Mouse (Mus musculus) forebrain, postnatal 0 days (tissue): ENCODE measurements around the gene Lhx6. TPM values are rescaled to one million over a fixed set of nuclear protein-coding genes. Genes with fewer than 3 reads are reported as not detected.

Source experiments
- ATAC-seq: fragments of 200-750 bp; cut with Nextera tagmentation; 2 replicates; pipeline ENCODE4 v1.8.0; 2017; ENCODE audit warnings: mild to moderate bottlenecking, moderate library complexity
- DNase-seq: peaks from one replicate; pipeline ENCODE4 v3.0.0-alpha.2; 2015
- H3K27ac ChIP-seq: fragments of 300-500 bp; sonication (generic); 2 replicates; pipeline ENCODE4 v1.5.1; 2014; ENCODE audit warnings: low read depth, mild to moderate bottlenecking, antibody characterized with exemption, low read length, moderate library complexity, mixed read lengths
- H3K27me3 ChIP-seq: fragments of 300-500 bp; sonication (generic); 2 replicates; pipeline ENCODE4 v1.6.1; 2014; ENCODE audit warnings: mild to moderate bottlenecking, low read length, mixed read lengths; ENCODE audit not compliant: insufficient read depth
- H3K36me3 ChIP-seq: fragments of 300-500 bp; sonication (generic); 2 replicates; pipeline ENCODE4 v1.6.1; 2014; ENCODE audit warnings: mild to moderate bottlenecking, moderate library complexity; ENCODE audit not compliant: insufficient read depth
- H3K4me1 ChIP-seq: fragments of 300-500 bp; sonication (generic); 2 replicates; pipeline ENCODE4 v1.6.1; 2014; ENCODE audit warnings: antibody characterized with exemption; ENCODE audit not compliant: insufficient read depth
- H3K4me2 ChIP-seq: fragments of 300-500 bp; sonication (generic); 2 replicates; pipeline ENCODE4 v1.6.1; 2014; ENCODE audit warnings: low read depth, mild to moderate bottlenecking, moderate library complexity
- H3K4me3 ChIP-seq: fragments of 300-500 bp; sonication (generic); 2 replicates; pipeline ENCODE4 v1.5.1; 2014; ENCODE audit warnings: low read depth, low read length, mixed read lengths
- H3K9ac ChIP-seq: fragments of 300-500 bp; sonication (generic); 2 replicates; pipeline ENCODE4 v1.6.1; 2014; ENCODE audit warnings: mild to moderate bottlenecking
- H3K9me3 ChIP-seq: fragments of 300-500 bp; sonication (generic); 2 replicates; pipeline ENCODE4 v1.6.1; 2016; ENCODE audit warnings: low read length
- CTCF ChIP-seq: sonication (generic); IDR thresholded peaks from 2 replicates; pipeline ENCODE4 v1.5.1; 2016; ENCODE audit warnings: antibody characterized with exemption, control low read depth, low read depth
- WGBS: fragments of 180-500 bp; shearing (Covaris S2); extraction: QIAGEN DNeasy Blood & Tissue Kit; methylation state at CpG from one replicate; pipeline ENCODE4 v1.1.7; 2014; 5-methylcytosine and 5-hydroxymethylcytosine counted together
- polyA plus RNA-seq: library from polyadenylated mRNA; unstranded; fragments of >200 nt; fragmentation: Nextera tagmentation; extraction: Ambion mirVana; gene quantifications from 2 replicates; pipeline ENCODE4 v1.2.1, GENCODE M21; 2015
- total RNA-seq: library from RNA; depleted of rRNA; stranded (reverse); fragments of >200 nt; gene quantifications from 2 replicates; pipeline ENCODE4 v1.2.3, GENCODE M21; 2014

Lhx6 gene
- total and polyA plus RNA-seq, 2 experiments from 2014 or later, result 31.0 to 83.5 TPM

GRCm38 (mm10) chr2:36061409-36061808 is 43.8 kb downstream of the Lhx6 start:
- Histone ChIP-seq H3K9me3 (no peaks in the 10 kb centered on the region), H3K4me1 (no peaks in the 10 kb centered on the region), H3K27ac (no peak overlapping the region), H3K4me2 (no peak overlapping the region), H3K36me3 (no peaks in the 10 kb centered on the region), H3K27me3 (no peaks in the 10 kb centered on the region), H3K9ac (no peak overlapping the region), H3K4me3 (no peak overlapping the region)
- 75% methylated on average over 5 of the region's 5 CpGs for WGBS
- no peak for DNase-seq
- TF ChIP-seq CTCF, result no peak
- ATAC-seq, result no peak

- no peaks in the 10 kb centered on the region for H3K4me1 ChIP-seq
- WGBS, result 47% methylated on average over 3 of the region's 3 CpGs
- H3K9ac ChIP-seq, result no peak overlapping the region
- no peaks in the 10 kb centered on the region for H3K36me3 ChIP-seq
- H3K9me3 ChIP-seq, result no peaks in the 10 kb centered on the region
- ATAC-seq, result no peak
- no peak overlapping the region for H3K4me3 ChIP-seq
- DNase-seq, result no peak
- no peak overlapping the region for H3K27ac ChIP-seq
- no peaks in the 10 kb centered on the region for H3K27me3 ChIP-seq
- H3K4me2 ChIP-seq, result no peak overlapping the region
- no peak for TF ChIP-seq CTCF
Measured at GRCm38 (mm10) chr2:36056248-36056647, 49.0 kb downstream of the Lhx6 start.

GRCm38 (mm10) chr2:36053249-36053648 is 52.0 kb downstream of the Lhx6 start:
- no peak overlapping the region for H3K4me2 ChIP-seq
- TF ChIP-seq CTCF, result no peak
- peak; percentile 48 for DNase-seq

GRCm38 (mm10) chr2:36049567-36049954 is 55.6 kb downstream of the Lhx6 start:
- H3K9me3 ChIP-seq, result no peaks in the 10 kb centered on the region
- WGBS, result 39% methylated on average over 10 of the region's 10 CpGs
- no peak for TF ChIP-seq CTCF
- H3K36me3 ChIP-seq, result peaks cover 7% of the 10 kb centered on the region; the same call in 1 of the 2 replicates
- ATAC-seq (peak; percentile 23), DNase-seq (no peak)
- H3K4me1 ChIP-seq, result 0 out of 2 replicates have a peak, but pooled peaks cover 5% of the 10 kb centered on the region
- H3K4me3 ChIP-seq, result peak overlapping the region; percentile 92
- H3K27me3 ChIP-seq, result no peaks in the 10 kb centered on the region
- no peak overlapping the region for H3K27ac ChIP-seq
- peak overlapping the region; percentile 74 for H3K4me2 ChIP-seq
- peak overlapping the region; percentile 91; the same call in 1 of the 2 replicates for H3K9ac ChIP-seq

More at GRCm38 (mm10) chr2:36053249-36053648, 52.0 kb downstream of the Lhx6 start:
- no peaks in the 10 kb centered on the region for H3K36me3 ChIP-seq
- H3K9me3 ChIP-seq, result no peaks in the 10 kb centered on the region
- no peak overlapping the region for H3K27ac ChIP-seq
- 0 out of 2 replicates have a peak, but pooled peaks cover 2% of the 10 kb centered on the region for H3K4me1 ChIP-seq
- H3K27me3 ChIP-seq, result no peaks in the 10 kb centered on the region
- ATAC-seq, result no peak
- no peak overlapping the region for H3K4me3 ChIP-seq
- 57% methylated on average over 3 of the region's 3 CpGs for WGBS
- H3K9ac ChIP-seq, result no peak overlapping the region

GRCm38 (mm10) chr2:36048748-36049566 is 56.3 kb downstream of the Lhx6 start, which contains the start of the genes Ndufa8 and Morn5:
TSS of gene Ndufa8 (minus strand) at chr2:36049406.
TSS of gene Morn5 (plus strand) at chr2:36049458.
- WGBS, result 2% methylated on average over 44 of the region's 44 CpGs
- H3K4me2 ChIP-seq, result peak within 1 kb of the TSS; percentile 74
- ATAC-seq, result peak; percentile 98
- H3K9me3 ChIP-seq, result no peaks in the 10 kb centered on the region
- H3K27me3 ChIP-seq, result no peaks in the 10 kb centered on the region
- peak; percentile 97 for DNase-seq
- H3K27ac ChIP-seq, result peak within 1 kb of the TSS; percentile 67
- 0 out of 2 replicates have a peak, but pooled peaks cover 5% of the 10 kb centered on the region for H3K4me1 ChIP-seq
- H3K4me3 ChIP-seq, result peak within 1 kb of the TSS; percentile 92
- H3K36me3 ChIP-seq, result peaks cover 8% of the 10 kb centered on the region; the same call in 1 of the 2 replicates
- H3K9ac ChIP-seq, result peak within 1 kb of the TSS; percentile 91
- TF ChIP-seq CTCF, result no peak

- H3K36me3 ChIP-seq, result peaks cover 16% of the 10 kb centered on the region
- H3K9me3 ChIP-seq, result no peaks in the 10 kb centered on the region
- peak overlapping the region; percentile 92 for H3K4me3 ChIP-seq
- DNase-seq (no peak), ATAC-seq (no peak)
- H3K9ac ChIP-seq, result peak overlapping the region; percentile 91
- no peak for TF ChIP-seq CTCF
- WGBS, result 73% methylated on average over 8 of the region's 8 CpGs
- H3K27me3 ChIP-seq, result no peaks in the 10 kb centered on the region
- H3K4me1 ChIP-seq, result 0 out of 2 replicates have a peak, but pooled peaks cover 5% of the 10 kb centered on the region
- H3K4me2 ChIP-seq, result peak overlapping the region; percentile 74
- H3K27ac ChIP-seq, result no peak overlapping the region
Measured at GRCm38 (mm10) chr2:36048164-36048563, 57.0 kb downstream of the Lhx6 start.

GRCm38 (mm10) chr2:36040872-36041271 is 64.3 kb downstream of the Lhx6 start:
- ATAC-seq, result no peak
- no peak overlapping the region for H3K4me2 ChIP-seq
- no peaks in the 10 kb centered on the region for H3K9me3 ChIP-seq
- no peak overlapping the region for H3K9ac ChIP-seq
- no peak for TF ChIP-seq CTCF
- 95% methylated on average over 1 of the region's 1 CpGs for WGBS
- no peaks in the 10 kb centered on the region for H3K27me3 ChIP-seq
- H3K27ac ChIP-seq, result no peak overlapping the region
- no peak overlapping the region for H3K4me3 ChIP-seq
- H3K4me1 ChIP-seq, result no peaks in the 10 kb centered on the region
- peaks cover 43% of the 10 kb centered on the region for H3K36me3 ChIP-seq
- DNase-seq, result no peak
